Mouse (Mus musculus) ES-Bruce4 (cell line): ENCODE measurements around the gene Mrpl42. TPM values are rescaled to one million over a fixed set of nuclear protein-coding genes. Genes with fewer than 3 reads are reported as not detected.

Experiments
- H3K27ac ChIP-seq: 2 replicates; pipeline ENCODE4 v1.5.1; 2012; ENCODE audit warnings: low read length, inconsistent platforms; ENCODE audit not compliant: insufficient read depth
- H3K27me3 ChIP-seq: 2 replicates; pipeline ENCODE4 v1.6.1; 2012; ENCODE audit warnings: mild to moderate bottlenecking, low read length, inconsistent platforms; ENCODE audit not compliant: control insufficient read depth, poor library complexity, insufficient read depth, severe bottlenecking
- H3K36me3 ChIP-seq: 2 replicates; pipeline ENCODE4 v1.6.1; 2012; ENCODE audit warnings: inconsistent platforms, mild to moderate bottlenecking, low read length, moderate library complexity; ENCODE audit not compliant: control insufficient read depth, poor library complexity, insufficient read depth, severe bottlenecking
- H3K4me1 ChIP-seq: one replicate; pipeline ENCODE4 v1.8.1; 2011; ENCODE audit warnings: low read length; ENCODE audit not compliant: control insufficient read depth, insufficient read depth
- H3K4me3 ChIP-seq: 2 replicates; pipeline ENCODE4 v1.5.1; 2011; ENCODE audit warnings: low read depth, mild to moderate bottlenecking, low read length
- H3K9ac ChIP-seq: 2 replicates; pipeline ENCODE4 v1.6.1; 2012; ENCODE audit warnings: low read depth, mild to moderate bottlenecking, inconsistent platforms; ENCODE audit not compliant: poor library complexity, severe bottlenecking
- H3K9me3 ChIP-seq: replicated peaks from 2 replicates; pipeline ENCODE4 v1.6.1; 2012; ENCODE audit warnings: mild to moderate bottlenecking, low read length, inconsistent platforms; ENCODE audit not compliant: control insufficient read depth, poor library complexity, insufficient read depth, severe bottlenecking
- CTCF ChIP-seq: IDR thresholded peaks from one replicate; pipeline ENCODE4 v1.8.1; 2011; ENCODE audit warnings: low read depth, low read length
- EP300 ChIP-seq: IDR thresholded peaks from 2 replicates; pipeline ENCODE4 v1.6.1; 2011; ENCODE audit warnings: low read depth, low read length; ENCODE audit not compliant: insufficient read depth
- POLR2A ChIP-seq: IDR thresholded peaks from one replicate; pipeline ENCODE4 v1.8.1; 2011; ENCODE audit warnings: low read length; ENCODE audit not compliant: insufficient read depth
- polyA plus RNA-seq: library from polyadenylated mRNA; stranded (reverse); fragments of >200 nt; gene quantifications from 2 replicates; pipeline ENCODE4 v1.2.4, GENCODE M21; 2011; ENCODE audit warnings: low read depth; ENCODE audit not compliant: missing spikeins, insufficient read depth, insufficient read length

The Mrpl42 gene
- polyA plus RNA-seq, 1 experiment = 238 TPM

GRCm38 (mm10) chr10:95525871-95526270, 24.1 kb upstream of the Mrpl42 start:
- Histone ChIP-seq H3K27me3 (no peaks in the 10 kb centered on the region), H3K27ac (no peak overlapping the region), H3K36me3 (peaks cover 4% of the 10 kb centered on the region; the same call in 1 of the 2 replicates), H3K4me1 (peaks cover 1% of the 10 kb centered on the region), H3K4me3 (no peak overlapping the region), H3K9ac (no peak overlapping the region), H3K9me3 (no peaks in the 10 kb centered on the region)
- TF ChIP-seq EP300 (no peak), POLR2A (no peak)

- H3K9ac ChIP-seq = no peak overlapping the region
- H3K4me3 ChIP-seq = no peak overlapping the region
- no peaks in the 10 kb centered on the region for H3K9me3 ChIP-seq
- H3K36me3 ChIP-seq = peaks cover 4% of the 10 kb centered on the region; the same call in 1 of the 2 replicates
- TF ChIP-seq CTCF = no peak
- TF ChIP-seq EP300 = no peak
- TF ChIP-seq POLR2A = no peak
- no peaks in the 10 kb centered on the region for H3K27me3 ChIP-seq
- peaks cover 1% of the 10 kb centered on the region for H3K4me1 ChIP-seq
- no peak overlapping the region for H3K27ac ChIP-seq
Measured at GRCm38 (mm10) chr10:95525037-95525675, 23.4 kb upstream of the Mrpl42 start.

GRCm38 (mm10) chr10:95517656-95518055, 15.9 kb upstream of the Mrpl42 start:
- TF ChIP-seq POLR2A = no peak
- no peak for TF ChIP-seq EP300
- TF ChIP-seq CTCF = no peak
- no peaks in the 10 kb centered on the region for H3K9me3 ChIP-seq
- no peak overlapping the region for H3K4me3 ChIP-seq
- H3K36me3 ChIP-seq = peaks cover 3% of the 10 kb centered on the region; the same call in 1 of the 2 replicates
- H3K4me1 ChIP-seq = peaks cover 6% of the 10 kb centered on the region
- H3K27me3 ChIP-seq = no peaks in the 10 kb centered on the region
- H3K27ac ChIP-seq = no peak overlapping the region
- no peak overlapping the region for H3K9ac ChIP-seq

GRCm38 (mm10) chr10:95515293-95515931, 13.7 kb upstream of the Mrpl42 start:
- peak overlapping the region; percentile 55 for H3K27ac ChIP-seq
- H3K4me3 ChIP-seq = peak overlapping the region; percentile 99
- peaks cover 2% of the 10 kb centered on the region; the same call in 1 of the 2 replicates for H3K36me3 ChIP-seq
- no peaks in the 10 kb centered on the region for H3K27me3 ChIP-seq
- peaks cover 4% of the 10 kb centered on the region for H3K4me1 ChIP-seq
- peak overlapping the region; percentile 94 for H3K9ac ChIP-seq
- TF ChIP-seq EP300 = no peak
- TF ChIP-seq CTCF = no peak
- TF ChIP-seq POLR2A = no peak
- H3K9me3 ChIP-seq = no peaks in the 10 kb centered on the region

- H3K9me3 ChIP-seq = no peaks in the 10 kb centered on the region
- TF ChIP-seq CTCF (no peak), EP300 (peak; percentile 38; the same call in 1 of the 2 replicates), POLR2A (peak; percentile 87)
- H3K27me3 ChIP-seq = no peaks in the 10 kb centered on the region
- H3K4me3 ChIP-seq = peak within 1 kb of the TSS; percentile 99
- peaks cover 4% of the 10 kb centered on the region for H3K4me1 ChIP-seq
- H3K27ac ChIP-seq = peak within 1 kb of the TSS; percentile 88
- peak within 1 kb of the TSS; percentile 94 for H3K9ac ChIP-seq
- H3K36me3 ChIP-seq = no peaks in the 10 kb centered on the region; the same call in 1 of the 2 replicates
Measured at GRCm38 (mm10) chr10:95514656-95515292, 13.0 kb upstream of the Mrpl42 start, which contains the start of gene Ube2n. Gene Ube2n (plus strand): TSS chr10:95515145.
